Mouse (Mus musculus): Measurements from ENCODE around the gene Prex1.

Prex1 gene

DNA sequence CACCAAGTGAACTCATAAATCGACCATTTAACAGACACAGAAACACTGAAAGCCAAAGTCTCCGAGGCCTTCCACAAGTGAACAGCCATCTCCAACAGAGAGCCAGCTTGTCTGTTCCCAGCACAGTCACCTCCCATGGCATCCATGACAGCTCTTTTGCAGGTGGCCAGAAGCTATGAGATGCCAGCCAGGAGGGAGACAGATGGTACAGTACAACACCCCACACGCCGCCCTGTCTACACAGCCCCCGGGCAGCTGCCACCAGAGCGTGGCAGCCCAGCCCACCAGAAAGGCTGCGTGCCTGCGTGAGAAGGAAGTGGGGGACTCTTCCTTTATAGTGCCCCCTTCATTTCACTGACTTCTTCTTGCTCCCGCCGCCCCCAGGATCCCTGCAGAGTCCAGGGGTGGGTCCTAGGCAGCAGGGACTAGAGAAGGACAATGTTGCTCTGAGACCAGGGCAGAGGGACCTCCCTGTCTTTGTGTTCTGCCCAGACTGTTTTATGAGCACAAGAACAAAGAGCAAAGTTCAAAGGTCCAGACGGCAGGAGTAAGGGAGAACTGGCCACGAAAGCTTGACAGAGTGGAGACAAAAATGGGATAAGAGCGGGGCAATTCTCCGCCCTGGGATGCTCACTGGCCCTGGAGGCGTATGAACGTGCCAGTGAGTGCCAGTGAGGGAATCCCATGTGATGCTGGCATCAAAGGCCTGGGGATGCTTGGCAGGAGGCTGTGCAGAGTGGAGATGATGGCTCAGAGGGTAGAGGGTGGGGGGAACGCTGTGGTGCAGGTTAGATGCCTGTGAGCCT lies 76.6 kb downstream of the Prex1 start:
- DNase-seq (ENCODE audit: low spot score in 2 of 2) = no peak

DNA sequence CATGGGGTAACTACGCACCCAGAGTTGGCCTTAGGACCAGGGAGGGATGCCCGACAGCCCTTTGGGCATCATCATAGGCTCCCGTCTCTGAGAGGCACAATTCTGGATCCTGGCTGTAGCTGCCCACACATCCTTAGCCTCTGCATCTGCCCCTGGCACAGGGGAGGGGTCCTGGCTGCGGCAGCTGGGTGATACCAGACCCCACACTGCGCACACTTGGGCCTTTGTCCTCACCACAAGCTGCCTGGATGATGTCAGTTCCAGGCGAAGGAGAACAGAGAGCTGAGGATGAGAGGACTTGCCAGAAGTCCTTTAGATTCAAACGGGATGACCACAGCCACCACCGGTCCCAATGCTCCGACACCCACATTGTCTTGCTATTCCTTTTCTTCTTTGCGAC lies 78.1 kb downstream of the Prex1 start:
- no peak for DNase-seq (ENCODE audit: low spot score in 2 of 2)

DNA sequence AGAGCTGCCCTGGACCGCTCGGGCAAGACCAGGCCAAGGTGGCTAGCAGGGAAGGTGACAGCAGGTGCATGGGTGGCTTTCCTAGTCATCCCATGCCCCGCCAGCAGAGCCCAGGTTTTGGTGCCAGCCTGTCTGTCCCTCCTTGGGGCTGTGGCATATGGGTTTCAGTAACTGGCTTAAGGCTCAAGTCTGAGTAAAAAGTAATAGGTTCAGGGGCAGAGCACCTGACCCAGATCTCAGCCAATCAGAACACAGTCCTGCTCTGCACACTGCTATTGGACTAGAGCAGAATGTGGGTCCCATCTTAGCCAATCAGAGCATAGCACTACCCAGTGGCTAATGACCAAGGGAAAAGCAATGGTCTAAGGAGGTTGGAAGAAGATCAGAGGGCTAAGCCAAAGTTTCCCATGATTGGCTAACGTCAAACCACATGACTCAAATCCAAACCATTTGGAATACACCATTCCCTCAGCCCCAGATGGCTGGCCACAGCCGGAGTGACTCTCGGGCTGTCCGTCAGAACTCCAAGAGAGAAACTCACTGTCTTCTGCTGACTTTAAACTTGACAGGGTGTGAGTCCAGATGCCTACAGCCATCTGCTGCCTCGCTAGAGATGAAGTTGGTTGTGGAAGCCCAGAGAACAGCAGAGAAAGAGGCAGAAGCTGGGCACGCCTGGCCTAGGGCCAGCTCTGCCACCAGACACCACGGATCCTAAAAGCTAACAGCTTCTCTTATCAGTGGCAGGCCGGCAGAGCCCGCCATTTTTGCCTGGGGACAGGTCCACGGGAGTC lies 80.9 kb downstream of the Prex1 start:
- no peak for DNase-seq (ENCODE audit: low spot score in 2 of 2)

DNA sequence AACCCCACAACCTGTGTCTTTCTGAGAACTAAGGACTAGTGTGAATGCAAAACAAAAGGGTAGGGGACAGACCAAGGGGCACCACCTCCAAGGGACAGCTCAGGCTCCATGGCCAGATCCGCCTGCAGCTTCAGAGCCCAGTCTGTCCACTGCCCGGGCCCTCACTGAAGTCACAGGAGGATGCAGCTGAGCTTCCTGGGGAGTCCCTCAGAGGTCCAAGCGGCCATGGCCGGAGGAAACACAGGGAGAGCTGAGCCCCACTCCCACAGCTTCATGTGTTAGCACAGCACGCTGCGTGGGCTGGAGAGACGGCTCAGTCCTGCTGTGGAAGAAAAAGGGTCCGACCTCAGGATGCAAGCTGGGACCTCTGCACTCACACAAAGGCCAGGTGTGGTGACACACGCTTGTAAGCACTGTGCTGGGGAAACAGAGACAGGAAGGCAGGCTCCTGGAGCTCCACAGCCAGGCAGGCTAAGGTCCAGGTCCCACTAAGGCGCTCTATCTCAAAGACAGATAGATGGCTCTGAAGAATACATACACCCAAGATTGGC lies 81.9 kb downstream of the Prex1 start:
- no peak for DNase-seq (ENCODE audit: low spot score in 2 of 2)

DNA sequence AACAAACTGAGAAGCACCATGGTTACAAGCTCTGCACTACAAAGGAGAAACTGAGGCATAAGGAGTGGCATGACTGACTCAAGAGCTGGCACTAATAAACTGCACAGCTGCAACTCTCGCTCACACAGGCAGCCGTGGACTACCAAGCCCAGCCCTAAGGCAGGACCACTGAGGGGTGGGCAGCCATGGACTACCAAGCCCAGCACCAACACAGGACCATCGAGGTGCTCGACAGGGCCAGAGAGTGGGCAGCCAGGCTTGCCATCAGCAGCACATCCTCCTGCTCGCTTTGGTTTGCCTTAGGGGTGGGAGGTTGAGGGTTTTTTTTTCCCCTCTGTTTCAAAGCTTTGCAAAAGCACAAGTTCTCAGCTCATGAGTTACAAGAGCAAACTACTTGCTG lies 82.4 kb downstream of the Prex1 start:
- no peak for DNase-seq (ENCODE audit: low spot score in 2 of 2)

DNA sequence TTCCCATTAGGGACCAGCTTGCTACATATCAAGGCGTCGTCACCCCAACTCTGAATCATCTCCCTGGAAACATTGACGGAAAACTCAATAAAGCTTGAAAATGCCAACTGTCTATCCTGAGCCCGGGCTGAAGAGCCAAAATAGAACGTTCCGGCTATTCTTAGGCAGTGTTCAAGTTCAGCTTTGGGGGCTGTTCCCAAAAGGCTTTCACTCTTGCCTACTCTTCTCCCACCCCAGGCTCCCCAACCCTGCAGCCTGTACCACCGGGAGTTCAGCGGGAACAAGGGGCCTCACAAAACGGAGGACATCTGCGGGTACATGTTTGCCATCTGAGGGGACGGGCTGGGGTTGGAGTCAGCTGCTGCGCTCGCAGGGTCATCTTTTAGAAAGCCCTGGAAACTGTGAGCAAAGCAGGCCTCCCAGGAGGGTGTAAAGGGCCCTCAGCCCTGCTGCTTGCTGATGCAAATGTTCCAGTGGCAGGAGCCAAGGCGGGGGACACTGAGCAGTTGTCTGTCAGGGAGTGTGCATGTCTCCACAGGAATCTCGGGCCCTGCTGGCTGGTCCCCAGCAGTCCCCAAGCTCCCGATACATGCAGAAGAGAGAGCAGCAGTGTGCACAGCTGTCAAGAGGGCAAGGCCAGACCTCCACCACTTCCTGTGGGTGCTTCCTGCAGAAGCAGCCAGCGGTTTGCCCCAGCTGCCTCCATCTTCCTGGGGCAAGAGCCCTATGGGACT lies 83.5 kb downstream of the Prex1 start:
- no peak for DNase-seq (ENCODE audit: low spot score in 2 of 2)

DNA sequence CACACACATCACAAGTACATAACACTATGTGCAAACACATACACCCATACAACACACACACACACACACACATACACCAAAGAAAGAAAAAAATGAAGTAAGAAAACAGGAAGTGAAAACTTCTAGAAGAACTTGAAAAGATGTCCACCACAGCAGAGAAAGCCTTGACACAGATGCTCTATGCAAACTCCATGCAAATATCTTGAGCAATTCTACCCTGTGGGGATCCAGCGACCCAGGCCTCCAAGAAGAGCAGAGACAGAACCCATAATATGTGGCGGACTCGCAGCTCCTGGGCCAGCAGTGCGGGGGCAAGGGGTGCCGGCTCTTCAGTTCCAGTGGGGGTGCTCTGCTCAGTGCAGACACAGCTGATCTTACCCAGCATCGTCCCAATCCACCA lies 86.1 kb downstream of the Prex1 start:
- no peak for DNase-seq (ENCODE audit: low spot score in 2 of 2)

DNA sequence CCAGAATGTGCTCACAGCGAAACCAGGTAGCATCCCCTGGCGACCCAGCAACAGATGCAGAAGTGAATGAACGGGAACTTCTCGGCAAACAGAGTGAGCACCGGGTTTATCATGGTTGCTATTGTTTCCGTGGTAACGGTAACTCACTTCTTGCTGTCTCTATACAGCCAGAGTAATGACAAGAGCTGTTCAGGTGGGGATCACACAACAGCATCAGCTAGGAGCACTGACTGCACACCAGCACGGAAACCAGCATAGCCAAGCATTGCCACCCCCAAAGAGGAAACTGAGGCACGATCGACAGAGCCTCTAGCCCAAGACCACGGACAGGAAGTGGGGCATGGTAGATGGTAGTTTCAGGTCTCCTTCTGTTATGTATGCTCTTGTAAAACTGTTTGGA lies 88.4 kb downstream of the Prex1 start:
- DNase-seq (ENCODE audit: low spot score in 2 of 2) = no peak

DNA sequence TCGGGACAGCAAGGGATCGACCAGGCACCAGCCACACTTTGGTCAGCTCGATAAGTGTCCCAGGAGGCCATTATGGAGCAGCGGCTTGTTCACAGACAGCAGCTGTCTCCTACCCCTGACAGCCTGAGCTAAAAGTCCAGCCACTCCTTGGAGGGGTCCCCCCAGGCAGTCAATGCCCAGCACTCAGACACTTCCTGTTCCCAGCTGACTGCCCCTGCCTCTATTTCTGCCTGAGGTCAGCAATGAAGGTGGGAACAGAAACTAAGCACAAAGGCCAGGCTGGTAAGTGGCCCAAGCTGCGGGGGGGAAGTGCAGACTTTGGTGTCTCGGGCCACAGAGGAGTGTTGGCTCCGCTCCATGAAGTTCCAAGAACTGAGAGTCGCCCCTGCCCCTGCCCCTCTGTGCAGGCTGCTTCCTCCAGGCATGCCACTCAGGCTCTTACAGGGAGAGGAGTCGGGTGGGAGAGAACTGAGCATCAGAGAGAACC lies 90.5 kb downstream of the Prex1 start:
- DNase-seq (ENCODE audit: low spot score in 2 of 2) = no peak

DNA sequence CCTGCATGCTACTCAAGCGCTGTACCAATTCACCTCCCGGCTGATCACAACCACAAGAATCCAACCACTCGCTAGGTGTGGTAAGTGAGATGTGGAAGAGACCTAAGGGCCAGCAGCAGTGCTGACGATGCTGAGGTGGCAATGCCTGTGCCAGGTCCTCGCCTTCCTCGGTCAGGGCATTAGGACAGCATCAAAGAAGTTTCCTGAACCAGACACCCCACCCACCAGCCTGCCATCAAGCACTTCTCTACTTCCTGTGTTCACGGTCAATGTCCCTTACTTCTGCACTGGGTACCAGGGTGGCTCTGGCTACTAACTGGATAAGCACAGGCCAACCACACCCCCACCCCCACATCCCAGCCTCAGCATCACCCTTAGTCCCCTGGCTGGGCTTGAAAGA lies 91.0 kb downstream of the Prex1 start:
- no peak for DNase-seq (ENCODE audit: low spot score in 2 of 2)

DNA sequence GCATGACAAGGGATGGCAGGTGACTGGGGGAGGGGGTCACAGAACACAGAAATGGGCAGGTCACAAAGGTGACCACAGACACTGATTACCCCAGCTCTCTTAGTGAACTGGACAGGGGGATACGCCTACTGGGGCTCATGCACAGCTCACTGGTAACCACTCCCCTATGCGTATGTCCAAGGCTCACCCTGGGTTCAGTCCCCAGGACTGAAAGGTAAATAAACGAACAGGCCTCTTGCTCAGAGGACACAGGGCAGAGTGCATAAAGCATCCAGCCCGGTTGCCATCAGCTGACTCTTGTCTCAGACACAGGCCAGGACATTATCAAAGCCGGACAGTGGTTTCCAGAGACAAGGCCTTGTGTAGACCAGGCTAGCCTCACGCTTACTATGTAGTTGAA lies 91.6 kb downstream of the Prex1 start:
- no peak for DNase-seq (ENCODE audit: low spot score in 2 of 2)

DNA sequence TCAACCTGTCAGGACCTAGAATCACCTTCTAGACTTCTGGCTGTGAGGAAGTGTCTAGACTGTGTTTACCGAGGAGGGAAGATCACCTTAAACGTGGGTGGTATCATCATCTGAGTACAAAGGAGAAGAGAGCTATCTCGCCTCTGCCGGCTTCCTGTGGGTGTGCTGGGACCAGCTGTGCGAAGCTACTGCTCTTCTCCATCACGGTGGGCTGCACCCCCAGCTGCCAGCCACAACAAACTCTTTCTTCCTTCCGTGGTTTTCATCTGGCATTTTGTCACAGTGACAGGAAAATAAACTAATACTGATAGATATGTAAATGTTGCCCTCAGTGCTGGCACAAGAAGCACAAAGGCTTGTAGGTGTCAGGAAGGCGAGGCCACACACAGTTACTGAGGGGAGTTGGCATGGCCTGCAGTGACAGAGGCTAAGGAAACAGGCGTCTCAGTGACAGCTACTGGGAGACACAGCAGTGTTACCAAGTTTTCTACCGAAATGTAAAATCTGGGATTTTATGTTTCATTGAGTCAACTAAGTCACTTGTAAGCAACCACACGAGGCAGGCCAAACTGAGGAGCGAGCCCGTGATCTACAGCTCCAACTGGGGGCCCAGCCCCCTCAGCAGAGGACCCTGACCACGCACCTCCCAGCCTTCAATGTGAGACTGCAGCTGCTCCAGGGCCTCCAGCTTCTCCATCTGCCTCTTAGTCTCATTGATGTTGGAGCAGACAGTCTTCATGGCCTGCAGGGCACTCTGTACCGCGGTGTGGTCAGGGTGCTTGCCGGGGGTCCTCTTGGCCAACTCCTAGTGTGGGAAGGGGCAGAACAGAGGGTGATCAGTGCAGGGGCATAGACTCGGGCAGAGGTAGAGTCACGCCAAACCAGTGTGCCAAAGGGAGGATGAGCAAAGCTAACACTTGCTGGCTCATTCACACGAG lies 92.8 kb downstream of the Prex1 start:
- DNase-seq (ENCODE audit: low spot score in 2 of 2) = no peak

DNA sequence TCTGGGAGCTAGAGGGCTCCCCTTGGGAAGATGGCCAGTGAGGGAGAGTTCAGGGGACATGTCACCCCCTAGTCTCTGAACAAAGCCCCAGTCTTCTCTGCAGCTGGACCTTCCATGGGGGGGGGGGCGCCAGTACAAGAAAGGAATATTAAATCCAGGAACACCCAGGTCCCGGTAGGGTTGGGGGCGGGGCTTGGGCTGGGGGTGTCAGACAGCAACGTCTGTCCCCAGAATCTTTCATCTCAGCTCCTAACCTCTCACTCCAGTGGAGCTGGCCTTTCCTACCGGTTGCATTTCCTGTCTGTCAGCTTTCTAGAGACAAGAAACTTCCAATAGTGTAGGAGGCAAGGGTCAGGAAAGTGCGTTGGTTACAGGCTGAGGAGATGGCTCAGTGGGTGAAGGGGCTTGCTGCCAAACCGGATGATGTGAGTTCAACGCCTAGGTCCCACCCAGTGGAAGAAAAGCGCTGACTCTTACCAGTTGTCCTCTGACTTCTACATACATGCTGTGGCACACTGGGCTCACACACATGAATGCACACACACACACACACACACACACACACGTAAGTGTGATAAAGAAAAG lies 93.6 kb downstream of the Prex1 start:
- no peak for DNase-seq (ENCODE audit: low spot score in 2 of 2)

DNA sequence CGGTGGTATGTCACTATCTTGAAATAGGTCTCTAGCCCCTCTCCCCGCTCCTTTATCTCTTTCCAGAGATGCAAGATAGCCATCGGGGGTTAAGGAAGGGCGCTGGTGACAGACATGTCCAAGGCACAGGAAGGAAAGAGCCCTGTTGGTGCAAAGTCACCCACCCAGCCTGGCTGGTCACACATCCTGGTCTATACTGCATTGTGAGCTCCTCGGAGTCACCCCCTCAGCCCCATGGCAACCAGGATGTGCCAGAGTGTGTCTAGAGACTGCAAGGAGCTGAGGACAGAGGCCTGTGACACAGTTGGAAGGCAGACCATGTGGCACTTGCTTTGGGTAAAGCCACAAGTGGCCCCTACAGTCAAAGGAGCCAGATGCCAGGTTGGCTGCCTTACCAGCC lies 94.4 kb downstream of the Prex1 start:
- no peak for DNase-seq (ENCODE audit: low spot score in 2 of 2)

DNA sequence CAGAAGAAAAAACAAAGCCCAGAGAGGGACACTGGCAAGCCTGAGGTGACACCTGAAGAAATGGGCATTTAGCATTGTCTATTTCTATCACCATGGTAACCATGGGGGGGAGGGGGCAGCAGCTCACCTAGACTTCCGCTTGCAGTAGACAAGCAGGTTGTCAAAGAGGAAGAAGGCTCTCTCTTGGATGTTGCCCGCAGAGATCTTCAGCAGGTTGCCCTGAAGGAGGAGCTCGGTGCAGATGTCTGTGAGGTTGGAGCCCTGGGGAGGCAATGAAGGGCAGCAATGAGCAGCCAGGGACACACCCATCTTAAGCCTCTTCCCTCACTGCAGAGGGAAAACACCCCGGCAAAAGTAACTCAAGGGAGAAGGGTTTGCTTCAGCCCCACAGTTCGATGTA lies 95.9 kb downstream of the Prex1 start:
- DNase-seq (ENCODE audit: low spot score in 2 of 2) = no peak

DNA sequence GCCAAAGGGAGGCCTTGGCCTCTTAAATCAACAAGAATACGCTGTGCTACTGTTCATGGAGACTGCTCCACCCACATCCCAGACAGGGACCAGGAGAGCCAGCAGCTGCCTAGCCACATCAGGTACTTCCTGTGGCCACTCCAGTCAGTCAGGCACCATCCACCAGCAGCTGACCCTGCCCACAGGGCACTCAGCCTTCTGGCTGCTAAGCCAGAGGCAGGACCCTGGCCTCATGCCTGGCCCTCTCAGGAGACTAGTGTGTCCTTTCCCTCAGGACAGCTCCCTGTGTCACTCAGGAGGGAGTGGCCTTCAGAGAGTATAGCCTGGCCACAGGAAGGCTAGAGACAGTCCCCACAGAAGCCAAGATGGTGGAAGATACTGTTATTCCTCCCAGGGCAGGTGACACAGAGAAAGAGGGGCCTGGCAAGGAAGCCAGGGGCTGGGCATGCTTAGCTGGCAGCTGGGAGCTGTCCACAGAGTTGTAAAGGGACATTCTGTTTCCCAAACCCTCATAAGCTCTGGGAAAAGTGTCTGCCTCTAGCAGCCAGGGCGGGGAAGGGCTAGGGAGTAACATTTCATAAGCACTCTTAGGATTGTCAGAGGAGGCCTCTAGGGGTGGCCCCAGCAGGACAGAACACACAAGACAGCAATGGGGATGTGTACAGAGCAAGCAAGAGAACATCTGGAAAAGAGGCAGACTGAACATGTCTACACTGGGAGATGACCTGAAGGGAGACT lies 98.1 kb downstream of the Prex1 start:
- DNase-seq (ENCODE audit: low spot score in 2 of 2) = peak in 1 of 2 experiments; percentile 38

DNA sequence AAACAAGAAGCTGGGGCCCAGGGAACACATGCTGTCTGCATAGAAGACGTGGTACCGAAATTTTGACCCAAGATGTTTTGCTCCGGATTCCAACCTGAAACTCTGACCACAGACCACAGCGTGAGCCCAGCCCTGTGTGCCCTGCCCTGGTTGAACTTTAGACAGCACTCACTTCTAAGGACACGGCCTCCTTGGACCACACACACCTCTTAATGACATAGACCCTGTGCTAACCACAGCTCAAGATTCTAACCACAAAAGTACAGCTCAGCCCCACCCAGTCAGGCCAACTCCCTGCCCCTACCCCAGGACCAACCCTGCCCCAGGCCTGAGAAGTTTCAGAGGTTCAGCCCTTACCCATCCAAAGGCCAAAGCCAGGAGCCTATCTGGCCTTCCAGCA lies 103.4 kb downstream of the Prex1 start:
- no peak for DNase-seq (ENCODE audit: low spot score in 2 of 2)

DNA sequence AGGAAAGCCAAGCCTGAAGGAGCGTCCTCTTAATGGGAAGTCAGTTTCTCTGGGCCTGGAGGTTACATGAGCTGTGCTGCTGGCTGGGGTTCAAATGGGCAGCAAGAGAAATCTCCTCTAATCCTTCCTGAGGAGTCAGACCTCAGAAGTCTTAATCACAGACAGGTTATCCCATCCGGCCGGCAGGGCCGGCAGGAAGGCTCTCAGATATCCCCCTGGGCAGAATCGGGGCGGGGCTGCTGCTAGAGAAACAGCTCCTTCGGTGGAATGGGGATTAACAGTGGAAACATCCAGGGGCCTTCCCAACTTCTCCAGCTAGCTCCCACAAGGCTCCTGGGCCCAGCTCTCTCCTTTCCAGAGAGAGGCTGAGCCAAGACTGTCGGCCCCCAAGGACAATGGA lies 105.1 kb downstream of the Prex1 start:
- no peak for DNase-seq (ENCODE audit: low spot score in 2 of 2)

DNA sequence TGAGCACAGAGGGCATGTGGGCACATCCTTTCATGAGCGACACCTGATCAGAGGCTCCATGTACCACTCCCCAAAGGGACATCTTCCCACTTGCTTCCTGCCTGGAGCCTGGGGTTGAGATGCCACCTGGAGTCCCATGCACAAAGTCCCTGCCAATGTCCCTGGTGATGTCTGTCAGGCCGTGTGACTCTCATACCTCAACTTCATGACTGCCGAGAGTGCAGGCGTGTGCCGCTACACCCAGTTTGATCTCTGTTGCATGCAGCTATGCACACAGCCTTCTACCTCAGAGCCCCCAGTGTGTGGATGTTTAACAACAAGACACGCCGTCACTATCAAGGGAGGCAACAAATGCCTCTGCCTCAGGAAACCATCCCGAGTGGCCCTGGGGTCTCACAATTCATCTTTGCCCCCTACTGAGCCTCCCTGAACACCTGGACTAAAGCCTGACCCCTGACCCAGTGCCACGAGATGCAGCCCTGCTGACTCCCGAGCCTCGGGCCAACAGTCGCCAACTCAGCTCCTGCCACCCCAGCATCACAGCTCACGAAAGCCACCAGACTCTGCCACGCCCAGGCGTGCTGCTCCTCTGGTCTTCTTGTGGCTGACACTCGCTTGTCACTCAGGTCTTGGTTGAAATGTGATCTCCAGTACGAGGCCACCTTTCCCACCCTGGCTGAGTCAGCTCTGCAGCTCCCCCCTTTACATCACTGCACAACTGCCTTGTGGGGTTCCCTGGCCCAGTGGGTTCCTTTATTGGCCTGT lies 107.0 kb downstream of the Prex1 start:
- DNase-seq (ENCODE audit: low spot score in 2 of 2) = no peak
